Mouse (Mus musculus) hindbrain, embryonic 15.5 days (tissue): ENCODE data around the gene Zfp414. TPM values are rescaled to one million over a fixed set of nuclear protein-coding genes. Genes with fewer than 3 reads are reported as not detected.

Source experiments
- ATAC-seq: fragments of 200-750 bp; cut with Nextera tagmentation; 2 replicates; pipeline ENCODE4 v1.8.0; 2017; ENCODE audit warnings: low read depth, moderate number of reproducible peaks, moderate TSS enrichment; ENCODE audit not compliant: low FRiP score
- H3K27ac ChIP-seq: fragments of 300-500 bp; sonication (generic); replicated peaks from 2 replicates; pipeline ENCODE4 v1.5.1; 2015; ENCODE audit warnings: mild to moderate bottlenecking, inconsistent platforms
- H3K27me3 ChIP-seq: fragments of 300-500 bp; sonication (generic); 2 replicates; pipeline ENCODE4 v1.6.1; 2015; ENCODE audit warnings: control low read depth, inconsistent platforms
- H3K36me3 ChIP-seq: fragments of 300-500 bp; sonication (generic); 2 replicates; pipeline ENCODE4 v1.6.1; 2015; ENCODE audit warnings: control low read depth, inconsistent platforms
- H3K4me1 ChIP-seq: fragments of 300-500 bp; sonication (generic); replicated peaks from 2 replicates; pipeline ENCODE4 v1.6.1; 2015; ENCODE audit warnings: control low read depth, inconsistent platforms
- H3K4me2 ChIP-seq: fragments of 300-500 bp; sonication (generic); 2 replicates; pipeline ENCODE4 v1.6.1; 2015; ENCODE audit warnings: moderate library complexity, mild to moderate bottlenecking, inconsistent platforms
- H3K4me3 ChIP-seq: fragments of 300-500 bp; sonication (generic); 2 replicates; pipeline ENCODE4 v1.5.1; 2015; ENCODE audit warnings: mild to moderate bottlenecking, inconsistent platforms
- H3K9ac ChIP-seq: fragments of 300-500 bp; sonication (generic); 2 replicates; pipeline ENCODE4 v1.6.1; 2015; ENCODE audit warnings: inconsistent platforms
- H3K9me3 ChIP-seq: fragments of 300-500 bp; sonication (generic); 2 replicates; pipeline ENCODE4 v1.6.1; 2016; ENCODE audit warnings: control low read depth, inconsistent platforms
- WGBS: fragments of 180-500 bp; shearing (Covaris S2); methylation state at CpG from one replicate; pipeline ENCODE4 v1.1.7; 2015; 5-methylcytosine and 5-hydroxymethylcytosine counted together
- polyA plus RNA-seq: library from polyadenylated mRNA; unstranded; fragments of >200 nt; fragmentation: Nextera tagmentation; extraction: Ambion mirVana; gene quantifications from 2 replicates; pipeline ENCODE4 v1.2.1, GENCODE M21; 2015

The Zfp414 gene
- polyA plus RNA-seq, 1 experiment from 2014 or later, result 75.8 TPM

- Histone ChIP-seq H3K9me3 (no peaks in the 10 kb centered on the region), H3K27me3 (no peaks in the 10 kb centered on the region), H3K9ac (peak overlapping the region; percentile 78), H3K4me2 (peak overlapping the region; percentile 89), H3K36me3 (no peaks in the 10 kb centered on the region), H3K4me3 (peak overlapping the region; percentile 72), H3K4me1 (peaks cover 35% of the 10 kb centered on the region), H3K27ac (peak overlapping the region; percentile 98)
- ATAC-seq, result peak; percentile 21
- 72% methylated on average over 12 of the region's 12 CpGs for WGBS
Measured at GRCm38 (mm10) chr17:33629487-33630125, 716 bp downstream of the Zfp414 start.

GRCm38 (mm10) chr17:33630171-33630895 lies 1.4 kb downstream of the Zfp414 start:
- Histone ChIP-seq H3K4me3 (peak overlapping the region; percentile 72; the same call in 1 of the 2 replicates), H3K9ac (no peak overlapping the region)

GRCm38 (mm10) chr17:33631236-33631635 lies 2.3 kb downstream of the Zfp414 start:
- no peak overlapping the region for H3K9ac ChIP-seq
- H3K9me3 ChIP-seq, result no peaks in the 10 kb centered on the region
- 94% methylated on average over 9 of the region's 9 CpGs for WGBS
- no peak overlapping the region for H3K4me2 ChIP-seq
- H3K4me1 ChIP-seq, result peaks cover 35% of the 10 kb centered on the region
- no peak for ATAC-seq
- H3K36me3 ChIP-seq, result no peaks in the 10 kb centered on the region
- no peak overlapping the region for H3K4me3 ChIP-seq
- H3K27ac ChIP-seq, result peak overlapping the region; percentile 17; the same call in 1 of the 2 replicates
- H3K27me3 ChIP-seq, result no peaks in the 10 kb centered on the region

More at GRCm38 (mm10) chr17:33630171-33630895, 1.4 kb downstream of the Zfp414 start:
- Histone ChIP-seq H3K4me2 (peak overlapping the region; percentile 89), H3K36me3 (no peaks in the 10 kb centered on the region), H3K4me1 (peaks cover 35% of the 10 kb centered on the region), H3K27ac (no peak overlapping the region), H3K27me3 (no peaks in the 10 kb centered on the region), H3K9me3 (no peaks in the 10 kb centered on the region)
- WGBS, result 84% methylated on average over 13 of the region's 13 CpGs
- ATAC-seq, result no peak

- Histone ChIP-seq H3K4me1 (peaks cover 35% of the 10 kb centered on the region), H3K4me2 (no peak overlapping the region), H3K4me3 (no peak overlapping the region), H3K9me3 (no peaks in the 10 kb centered on the region), H3K27ac (peak overlapping the region; percentile 17; the same call in 1 of the 2 replicates), H3K27me3 (no peaks in the 10 kb centered on the region), H3K36me3 (0 out of 2 replicates have a peak, but pooled peaks cover 1% of the 10 kb centered on the region), H3K9ac (no peak overlapping the region)
- 74% methylated on average over 5 of the region's 5 CpGs for WGBS
- ATAC-seq, result no peak
Measured at GRCm38 (mm10) chr17:33631796-33632195, 2.9 kb downstream of the Zfp414 start.

- Histone ChIP-seq H3K36me3 (0 out of 2 replicates have a peak, but pooled peaks cover 11% of the 10 kb centered on the region), H3K4me2 (no peak overlapping the region), H3K4me1 (0 out of 2 replicates have a peak, but pooled peaks cover 3% of the 10 kb centered on the region), H3K9ac (no peak overlapping the region), H3K27me3 (no peaks in the 10 kb centered on the region), H3K4me3 (no peak overlapping the region), H3K27ac (no peak overlapping the region), H3K9me3 (no peaks in the 10 kb centered on the region)
- no peak for ATAC-seq
- 86% methylated on average over 2 of the region's 2 CpGs for WGBS
Measured at GRCm38 (mm10) chr17:33637038-33637437, 8.1 kb downstream of the Zfp414 start.

- no peak within 1 kb of the TSS for H3K4me2 ChIP-seq
- no peak within 1 kb of the TSS for H3K9ac ChIP-seq
- no peak for ATAC-seq
- no peak within 1 kb of the TSS for H3K27ac ChIP-seq
- H3K9me3 ChIP-seq, result no peaks in the 10 kb centered on the region
- no peaks in the 10 kb centered on the region for H3K4me1 ChIP-seq
- 0 out of 2 replicates have a peak, but pooled peaks cover 14% of the 10 kb centered on the region for H3K36me3 ChIP-seq
- 89% methylated on average over 4 of the region's 4 CpGs for WGBS
- no peaks in the 10 kb centered on the region for H3K27me3 ChIP-seq
- no peak within 1 kb of the TSS for H3K4me3 ChIP-seq
Measured at GRCm38 (mm10) chr17:33637516-33638276, 8.8 kb downstream of the Zfp414 start, which contains the start of gene Pram1. Gene Pram1 (plus strand): TSS chr17:33638056.

GRCm38 (mm10) chr17:33639743-33640142 lies 10.9 kb downstream of the Zfp414 start:
- WGBS, result 73% methylated on average over 6 of the region's 6 CpGs
- Histone ChIP-seq H3K36me3 (peaks cover 26% of the 10 kb centered on the region), H3K9me3 (no peaks in the 10 kb centered on the region), H3K4me1 (no peaks in the 10 kb centered on the region), H3K27me3 (no peaks in the 10 kb centered on the region), H3K9ac (no peak overlapping the region), H3K4me3 (no peak overlapping the region), H3K27ac (no peak overlapping the region), H3K4me2 (no peak overlapping the region)
- no peak for ATAC-seq

GRCm38 (mm10) chr17:33644068-33644467 lies 15.2 kb downstream of the Zfp414 start:
- Histone ChIP-seq H3K36me3 (peaks cover 53% of the 10 kb centered on the region), H3K4me2 (no peak overlapping the region), H3K9me3 (no peaks in the 10 kb centered on the region), H3K9ac (no peak overlapping the region), H3K27me3 (no peaks in the 10 kb centered on the region), H3K27ac (no peak overlapping the region), H3K4me3 (no peak overlapping the region), H3K4me1 (no peaks in the 10 kb centered on the region)
- WGBS, result 95% methylated on average over 4 of the region's 4 CpGs
- ATAC-seq, result no peak

GRCm38 (mm10) chr17:33645073-33645472 lies 16.2 kb downstream of the Zfp414 start:
- no peaks in the 10 kb centered on the region for H3K9me3 ChIP-seq
- no peaks in the 10 kb centered on the region for H3K27me3 ChIP-seq
- WGBS, result 92% methylated on average over 8 of the region's 8 CpGs
- H3K27ac ChIP-seq, result no peak overlapping the region
- H3K4me1 ChIP-seq, result no peaks in the 10 kb centered on the region
- H3K4me3 ChIP-seq, result no peak overlapping the region
- H3K36me3 ChIP-seq, result peaks cover 60% of the 10 kb centered on the region
- no peak overlapping the region for H3K9ac ChIP-seq
- no peak for ATAC-seq
- H3K4me2 ChIP-seq, result no peak overlapping the region

- no peak overlapping the region for H3K4me2 ChIP-seq
- no peak overlapping the region for H3K4me3 ChIP-seq
- peaks cover 71% of the 10 kb centered on the region for H3K36me3 ChIP-seq
- H3K9ac ChIP-seq, result no peak overlapping the region
- no peaks in the 10 kb centered on the region for H3K4me1 ChIP-seq
- peak; percentile 48; the same call in 1 of the 2 replicates for ATAC-seq
- no peaks in the 10 kb centered on the region for H3K9me3 ChIP-seq
- H3K27ac ChIP-seq, result no peak overlapping the region
- H3K27me3 ChIP-seq, result no peaks in the 10 kb centered on the region
- 97% methylated on average over 34 of the region's 34 CpGs for WGBS
Measured at GRCm38 (mm10) chr17:33649781-33650475, 21.0 kb downstream of the Zfp414 start.

GRCm38 (mm10) chr17:33666813-33667212 lies 37.9 kb downstream of the Zfp414 start:
- Histone ChIP-seq H3K4me1 (peaks cover 4% of the 10 kb centered on the region), H3K9me3 (no peaks in the 10 kb centered on the region), H3K27ac (no peak overlapping the region), H3K4me3 (no peak overlapping the region), H3K36me3 (peaks cover 43% of the 10 kb centered on the region), H3K27me3 (no peaks in the 10 kb centered on the region), H3K4me2 (no peak overlapping the region), H3K9ac (no peak overlapping the region)
- no peak for ATAC-seq
- 87% methylated on average over 3 of the region's 3 CpGs for WGBS
